Mouse (Mus musculus) liver, embryonic 12.5 days (tissue): ENCODE data around the gene Fdx1. TPM values are rescaled to one million over a fixed set of nuclear protein-coding genes. Genes with fewer than 3 reads are reported as not detected.

Experiments
- ATAC-seq: fragments of 200-750 bp; cut with Nextera tagmentation; 2 replicates; pipeline ENCODE4 v1.8.0; 2017; ENCODE audit warnings: moderate number of reproducible peaks, mild to moderate bottlenecking, moderate library complexity
- H3K27ac ChIP-seq: fragments of 300-500 bp; sonication (generic); 2 replicates; pipeline ENCODE4 v1.5.1; 2016; ENCODE audit warnings: mild to moderate bottlenecking
- H3K27me3 ChIP-seq: fragments of 300-500 bp; sonication (generic); replicated peaks from 2 replicates; pipeline ENCODE4 v1.6.1; 2016; ENCODE audit warnings: mild to moderate bottlenecking, moderate library complexity
- H3K36me3 ChIP-seq: fragments of 300-500 bp; sonication (generic); 2 replicates; pipeline ENCODE4 v1.6.1; 2016; ENCODE audit warnings: mild to moderate bottlenecking, moderate library complexity
- H3K4me1 ChIP-seq: fragments of 300-500 bp; sonication (generic); 2 replicates; pipeline ENCODE4 v1.6.1; 2016
- H3K4me2 ChIP-seq: fragments of 300-500 bp; sonication (generic); 2 replicates; pipeline ENCODE4 v1.6.1; 2016; ENCODE audit warnings: mild to moderate bottlenecking, moderate library complexity
- H3K4me3 ChIP-seq: fragments of 300-500 bp; sonication (generic); 2 replicates; pipeline ENCODE4 v1.5.1; 2016; ENCODE audit warnings: mild to moderate bottlenecking, moderate library complexity
- H3K9ac ChIP-seq: fragments of 300-500 bp; sonication (generic); 2 replicates; pipeline ENCODE4 v1.6.1; 2016; ENCODE audit warnings: mild to moderate bottlenecking, moderate library complexity
- H3K9me3 ChIP-seq: fragments of 300-500 bp; sonication (generic); replicated peaks from 2 replicates; pipeline ENCODE4 v1.6.1; 2016; ENCODE audit warnings: mild to moderate bottlenecking, moderate library complexity
- WGBS: fragments of 180-500 bp; shearing (Covaris S2); methylation state at CpG from one replicate; pipeline ENCODE4 v1.1.7; 2016; ENCODE audit not compliant: insufficient replicate concordance; 5-methylcytosine and 5-hydroxymethylcytosine counted together
- polyA plus RNA-seq: library from polyadenylated mRNA; unstranded; fragments of >200 nt; fragmentation: Nextera tagmentation; extraction: Ambion mirVana; gene quantifications from 2 replicates; pipeline ENCODE4 v1.2.1, GENCODE M21; 2016

Gene Fdx1
- 34.4 and 34.9 TPM in 2 replicates for polyA plus RNA-seq

- Histone ChIP-seq H3K9ac (peak within 1 kb of the TSS; percentile 75), H3K27me3 (no peaks in the 10 kb centered on the region; the same call in 1 of the 2 replicates), H3K4me3 (peak within 1 kb of the TSS; percentile 83), H3K4me1 (peaks cover 15% of the 10 kb centered on the region), H3K9me3 (no peaks in the 10 kb centered on the region), H3K36me3 (no peaks in the 10 kb centered on the region), H3K4me2 (peak within 1 kb of the TSS; percentile 94), H3K27ac (peak within 1 kb of the TSS; percentile 40; the same call in 1 of the 2 replicates)
- under 1% methylated on average over 80 of the region's 81 CpGs for WGBS
- peak; percentile 85 for ATAC-seq
These were observed at the start of gene Fdx1 for GRCm38 (mm10) chr9:51962975-51963701. Fdx1 (minus strand) TSS chr9:51963556.

GRCm38 (mm10) chr9:52012781-52013436, 49.6 kb upstream of the Fdx1 start:
- Histone ChIP-seq H3K4me1 (no peaks in the 10 kb centered on the region), H3K9ac (no peak overlapping the region), H3K9me3 (no peaks in the 10 kb centered on the region), H3K36me3 (no peaks in the 10 kb centered on the region), H3K4me2 (no peak overlapping the region), H3K27me3 (no peaks in the 10 kb centered on the region), H3K4me3 (no peak overlapping the region), H3K27ac (no peak overlapping the region)
- WGBS, result 54% methylated on average over 5 of the region's 5 CpGs
- ATAC-seq, result no peak

- no peaks in the 10 kb centered on the region for H3K4me1 ChIP-seq
- no peak overlapping the region for H3K9ac ChIP-seq
- no peaks in the 10 kb centered on the region for H3K36me3 ChIP-seq
- no peak for ATAC-seq
- WGBS, result 75% methylated on average over 1 of the region's 1 CpGs
- no peaks in the 10 kb centered on the region for H3K27me3 ChIP-seq
- no peak overlapping the region for H3K27ac ChIP-seq
- H3K4me2 ChIP-seq, result no peak overlapping the region
- no peaks in the 10 kb centered on the region for H3K9me3 ChIP-seq
- no peak overlapping the region for H3K4me3 ChIP-seq
These were observed 49.0 kb upstream of the Fdx1 start for GRCm38 (mm10) chr9:52012311-52012710.

- no peak for ATAC-seq
These were observed 45.2 kb upstream of the Fdx1 start for GRCm38 (mm10) chr9:52008511-52008910.

GRCm38 (mm10) chr9:52007341-52007740, 44.0 kb upstream of the Fdx1 start:
- WGBS, result 49% methylated on average over 2 of the region's 2 CpGs
- ATAC-seq, result no peak
- H3K27ac ChIP-seq, result no peak overlapping the region

More at GRCm38 (mm10) chr9:52008511-52008910, 45.2 kb upstream of the Fdx1 start:
- Histone ChIP-seq H3K9me3 (no peaks in the 10 kb centered on the region), H3K36me3 (no peaks in the 10 kb centered on the region), H3K4me2 (no peak overlapping the region), H3K27ac (no peak overlapping the region), H3K4me1 (no peaks in the 10 kb centered on the region), H3K27me3 (no peaks in the 10 kb centered on the region), H3K4me3 (no peak overlapping the region), H3K9ac (no peak overlapping the region)
- WGBS, result 69% methylated on average over 1 of the region's 1 CpGs

GRCm38 (mm10) chr9:52003501-52003900, 40.1 kb upstream of the Fdx1 start:
- no peak overlapping the region for H3K4me2 ChIP-seq
- no peak for ATAC-seq
- H3K9ac ChIP-seq, result no peak overlapping the region
- WGBS, result 47% methylated on average over 4 of the region's 4 CpGs
- no peak overlapping the region for H3K27ac ChIP-seq
- H3K27me3 ChIP-seq, result no peaks in the 10 kb centered on the region
- H3K4me3 ChIP-seq, result no peak overlapping the region
- no peaks in the 10 kb centered on the region for H3K36me3 ChIP-seq
- H3K4me1 ChIP-seq, result no peaks in the 10 kb centered on the region
- no peaks in the 10 kb centered on the region for H3K9me3 ChIP-seq

More at GRCm38 (mm10) chr9:52007341-52007740, 44.0 kb upstream of the Fdx1 start:
- Histone ChIP-seq H3K4me1 (no peaks in the 10 kb centered on the region), H3K36me3 (no peaks in the 10 kb centered on the region), H3K4me3 (no peak overlapping the region), H3K9ac (no peak overlapping the region), H3K9me3 (no peaks in the 10 kb centered on the region), H3K4me2 (no peak overlapping the region), H3K27me3 (no peaks in the 10 kb centered on the region)

GRCm38 (mm10) chr9:51995331-51996099, 32.2 kb upstream of the Fdx1 start:
- Histone ChIP-seq H3K9me3 (no peaks in the 10 kb centered on the region), H3K27ac (0 out of 2 replicates have a peak overlapping the region, but pooled peaks have one; percentile 36), H3K27me3 (no peaks in the 10 kb centered on the region), H3K4me2 (no peak overlapping the region), H3K4me1 (no peaks in the 10 kb centered on the region; the same call in 1 of the 2 replicates), H3K36me3 (no peaks in the 10 kb centered on the region), H3K4me3 (no peak overlapping the region), H3K9ac (no peak overlapping the region)
- peak; percentile 68 for ATAC-seq
- 52% methylated on average over 5 of the region's 5 CpGs for WGBS

- H3K9ac ChIP-seq, result no peak overlapping the region
- H3K4me1 ChIP-seq, result no peaks in the 10 kb centered on the region; the same call in 1 of the 2 replicates
- H3K4me2 ChIP-seq, result no peak overlapping the region
- no peaks in the 10 kb centered on the region for H3K9me3 ChIP-seq
- 68% methylated on average over 5 of the region's 5 CpGs for WGBS
- ATAC-seq, result peak; percentile 8; the same call in 1 of the 2 replicates
- H3K36me3 ChIP-seq, result no peaks in the 10 kb centered on the region
- H3K27ac ChIP-seq, result peak overlapping the region; percentile 36; the same call in 1 of the 2 replicates
- no peak overlapping the region for H3K4me3 ChIP-seq
- no peaks in the 10 kb centered on the region for H3K27me3 ChIP-seq
These were observed 31.4 kb upstream of the Fdx1 start for GRCm38 (mm10) chr9:51994636-51995260.

- H3K4me3 ChIP-seq, result no peak overlapping the region
- ATAC-seq, result no peak
- no peak overlapping the region for H3K4me2 ChIP-seq
- no peaks in the 10 kb centered on the region for H3K36me3 ChIP-seq
- no peak overlapping the region for H3K9ac ChIP-seq
- H3K9me3 ChIP-seq, result no peaks in the 10 kb centered on the region
- WGBS, result 56% methylated on average over 4 of the region's 4 CpGs
- no peak overlapping the region for H3K27ac ChIP-seq
- H3K27me3 ChIP-seq, result no peaks in the 10 kb centered on the region
- H3K4me1 ChIP-seq, result no peaks in the 10 kb centered on the region; the same call in 1 of the 2 replicates
These were observed 30.3 kb upstream of the Fdx1 start for GRCm38 (mm10) chr9:51993486-51994275.

- Histone ChIP-seq H3K27me3 (no peaks in the 10 kb centered on the region), H3K9ac (no peak overlapping the region), H3K4me1 (no peaks in the 10 kb centered on the region; the same call in 1 of the 2 replicates), H3K9me3 (no peaks in the 10 kb centered on the region), H3K4me3 (no peak overlapping the region), H3K4me2 (no peak overlapping the region), H3K27ac (no peak overlapping the region), H3K36me3 (no peaks in the 10 kb centered on the region)
- 23% methylated on average over 2 of the region's 2 CpGs for WGBS
- no peak for ATAC-seq
These were observed 28.0 kb upstream of the Fdx1 start for GRCm38 (mm10) chr9:51991241-51991876.
